Mouse (Mus musculus) c-Kit-negative CD71-positive TER-119-positive erythroid progenitor cells, embryonic 14.5 days (primary cell): ENCODE data around the gene Rnf144b.

Source experiments
- DNase-seq: peaks from one replicate; pipeline ENCODE4 v3.0.0-alpha.2; 2013; ENCODE audit warnings: low read depth, low spot score

The Rnf144b gene

GRCm38 (mm10) chr13:47124449-47124848 is 2.0 kb downstream of the Rnf144b start:
- no peak for DNase-seq

DNA sequence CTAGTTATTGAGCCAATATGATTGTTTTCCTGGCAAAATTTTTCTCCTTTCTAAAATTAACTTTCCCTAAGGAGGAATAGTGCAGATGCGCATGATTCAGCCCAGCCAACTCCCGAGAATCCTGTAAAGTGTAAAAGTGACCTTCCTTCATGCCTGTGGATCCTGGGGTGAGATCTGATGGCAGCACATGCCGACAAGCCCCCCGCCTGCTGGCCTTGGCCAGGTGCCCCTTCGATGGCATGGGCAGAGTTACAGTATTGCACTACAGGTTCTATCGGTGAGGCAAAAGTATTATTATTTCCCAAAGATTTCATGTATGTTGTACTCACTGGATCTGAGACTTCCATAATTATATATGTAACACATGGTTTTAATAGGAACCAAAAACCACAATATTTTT is 2.5 kb downstream of the Rnf144b start:
- no peak for DNase-seq

DNA sequence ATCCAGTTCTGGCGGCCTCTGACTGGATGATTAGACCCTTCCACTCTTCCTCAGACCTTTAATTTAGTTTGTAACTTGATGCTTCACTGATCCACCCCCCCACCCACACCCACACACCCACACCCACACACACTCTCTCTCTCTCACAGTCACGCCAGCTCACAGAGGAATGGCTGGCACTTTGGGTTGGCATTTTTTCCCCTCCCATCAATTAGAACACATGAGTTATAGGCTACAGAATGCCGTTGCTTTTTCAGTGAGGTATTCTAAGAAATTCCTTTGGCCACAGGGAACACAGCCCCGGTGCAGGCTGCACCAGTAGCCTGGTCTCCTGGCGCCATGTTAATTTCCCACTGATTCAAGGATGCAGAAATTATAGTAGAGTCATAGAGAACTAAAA is 3.1 kb downstream of the Rnf144b start:
- no peak for DNase-seq

GRCm38 (mm10) chr13:47129090-47129489 is 6.6 kb downstream of the Rnf144b start:
- DNase-seq, result no peak

DNA sequence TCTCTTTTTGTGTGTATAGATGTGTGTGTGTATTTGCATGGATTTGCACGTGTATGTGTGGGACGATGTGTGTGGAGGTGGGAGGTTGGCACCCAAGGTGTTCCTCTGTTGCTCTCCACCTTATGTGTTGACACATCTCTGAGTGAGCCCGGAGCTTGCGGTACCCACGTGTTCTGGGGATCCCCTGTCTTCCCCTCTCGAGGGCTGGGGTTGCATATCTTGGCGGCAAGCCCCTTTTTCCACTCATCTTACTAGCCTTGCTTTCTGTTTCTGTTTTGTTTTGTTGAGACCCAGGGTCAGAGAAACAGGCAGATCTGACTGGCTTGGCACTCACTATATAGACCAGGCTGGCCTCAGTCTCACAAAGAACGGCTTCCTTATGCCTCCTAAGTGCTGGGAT is 10.6 kb downstream of the Rnf144b start:
- DNase-seq, result no peak

DNA sequence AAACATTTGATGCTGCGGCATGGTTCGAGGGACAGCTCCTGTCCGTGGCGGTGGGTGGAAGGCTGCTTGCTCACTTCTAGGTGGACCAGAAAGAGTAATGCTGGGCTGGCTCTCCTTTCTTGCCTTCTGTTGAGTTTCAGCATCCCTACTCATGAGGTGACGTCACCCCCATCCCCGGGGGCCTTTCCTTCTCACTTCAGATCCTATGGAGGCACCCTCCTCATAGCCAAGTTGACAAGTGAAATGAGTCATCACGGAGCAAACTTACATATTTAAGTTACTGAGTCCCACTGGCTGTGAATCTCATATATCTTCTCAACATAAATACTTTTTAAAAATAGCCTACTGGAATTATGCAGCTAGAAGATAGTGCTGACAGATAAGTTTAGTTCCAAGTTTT is 12.4 kb downstream of the Rnf144b start:
- no peak for DNase-seq

DNA sequence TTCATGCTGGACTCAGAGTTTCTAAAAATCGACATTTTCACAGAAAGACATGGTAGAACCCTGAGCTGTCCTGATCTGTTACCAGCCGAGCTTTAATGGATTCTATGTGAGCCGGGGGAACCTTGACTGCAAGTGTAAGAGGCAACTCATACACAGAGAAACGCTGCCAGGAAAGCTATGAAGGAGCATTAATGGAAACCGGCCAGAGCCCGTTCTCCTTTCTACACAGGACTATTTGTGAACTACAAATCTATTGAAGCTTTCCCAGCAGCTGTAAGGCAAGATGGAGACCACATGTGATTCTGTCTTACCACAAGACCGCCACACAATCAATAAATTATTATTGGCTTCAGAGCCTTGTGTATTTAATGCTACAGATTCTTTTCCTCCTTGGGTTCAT is 13.3 kb downstream of the Rnf144b start:
- no peak for DNase-seq

- DNase-seq, result no peak
Measured at GRCm38 (mm10) chr13:47142764-47143163, 20.3 kb downstream of the Rnf144b start.

GRCm38 (mm10) chr13:47145939-47146338 is 23.5 kb downstream of the Rnf144b start:
- DNase-seq, result no peak

DNA sequence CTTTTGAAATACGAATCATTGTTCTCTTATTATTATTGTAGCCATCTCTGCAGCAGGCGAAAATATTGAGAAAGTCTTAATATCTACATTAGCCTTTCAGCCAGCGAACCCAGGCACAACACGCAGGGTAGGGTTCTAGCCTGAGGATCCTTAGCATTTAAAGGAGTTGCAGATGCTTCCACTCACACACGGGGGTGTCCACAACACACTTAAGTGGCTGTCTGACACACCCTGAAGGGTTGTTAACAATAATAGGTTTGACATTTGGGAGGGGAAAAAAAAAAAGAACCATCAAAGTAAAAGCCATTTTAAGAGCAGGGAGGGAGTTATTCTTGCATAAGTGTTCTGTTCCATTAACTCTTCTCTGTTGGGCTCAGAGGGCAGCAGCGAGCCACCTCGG is 23.9 kb downstream of the Rnf144b start:
- no peak for DNase-seq

GRCm38 (mm10) chr13:47148573-47148972 is 26.1 kb downstream of the Rnf144b start:
- DNase-seq, result no peak

- no peak for DNase-seq
Measured at GRCm38 (mm10) chr13:47149993-47150392, 27.5 kb downstream of the Rnf144b start.

- DNase-seq, result no peak
Measured at GRCm38 (mm10) chr13:47151060-47151459, 28.6 kb downstream of the Rnf144b start.

- DNase-seq, result peak; percentile 40
Measured at GRCm38 (mm10) chr13:47152390-47152789, 29.9 kb downstream of the Rnf144b start.

GRCm38 (mm10) chr13:47153206-47153605 is 30.8 kb downstream of the Rnf144b start:
- no peak for DNase-seq

GRCm38 (mm10) chr13:47154866-47155265 is 32.4 kb downstream of the Rnf144b start:
- DNase-seq, result no peak

DNA sequence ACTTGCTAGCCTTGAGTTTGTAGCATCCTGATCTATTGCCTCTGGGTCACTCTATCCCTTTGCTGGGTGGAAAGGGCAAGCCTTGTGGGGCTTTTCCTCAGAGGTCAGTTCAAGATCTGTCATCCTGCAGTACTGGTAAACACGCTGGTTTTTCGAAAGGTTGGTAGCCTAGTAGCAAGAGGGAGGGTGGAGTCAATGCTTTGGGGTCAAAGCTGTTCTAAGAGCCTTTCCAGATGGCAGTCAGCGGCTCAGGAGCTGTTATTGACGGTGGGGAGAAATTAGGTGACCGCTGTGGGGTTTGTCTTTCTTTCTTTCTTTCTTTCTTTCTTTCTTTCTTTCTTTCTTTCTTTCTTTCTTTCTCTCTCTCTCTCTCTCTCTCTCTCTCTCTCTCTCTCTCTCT is 34.4 kb downstream of the Rnf144b start:
- no peak for DNase-seq

- DNase-seq, result no peak
Measured at GRCm38 (mm10) chr13:47162001-47162400, 39.5 kb downstream of the Rnf144b start.

DNA sequence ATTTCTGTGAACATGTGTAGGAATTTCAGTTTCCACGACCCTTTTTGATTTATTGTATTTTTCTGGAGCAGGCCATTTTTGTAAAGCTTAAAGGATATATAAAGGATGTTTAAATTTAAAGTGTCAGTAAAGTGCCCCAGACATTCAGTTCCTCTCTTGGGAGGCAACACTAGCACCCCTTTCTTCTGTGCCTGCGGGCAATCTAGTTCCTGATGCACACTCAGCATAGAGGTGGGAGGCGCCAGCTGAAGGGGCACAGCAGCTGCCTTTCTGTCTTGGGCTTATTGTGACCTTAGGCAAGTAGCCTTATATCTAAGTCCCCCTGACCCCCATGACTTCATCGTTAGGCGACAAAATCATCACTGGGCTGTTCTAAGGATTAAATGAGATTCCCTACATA is 42.3 kb downstream of the Rnf144b start:
- no peak for DNase-seq

DNA sequence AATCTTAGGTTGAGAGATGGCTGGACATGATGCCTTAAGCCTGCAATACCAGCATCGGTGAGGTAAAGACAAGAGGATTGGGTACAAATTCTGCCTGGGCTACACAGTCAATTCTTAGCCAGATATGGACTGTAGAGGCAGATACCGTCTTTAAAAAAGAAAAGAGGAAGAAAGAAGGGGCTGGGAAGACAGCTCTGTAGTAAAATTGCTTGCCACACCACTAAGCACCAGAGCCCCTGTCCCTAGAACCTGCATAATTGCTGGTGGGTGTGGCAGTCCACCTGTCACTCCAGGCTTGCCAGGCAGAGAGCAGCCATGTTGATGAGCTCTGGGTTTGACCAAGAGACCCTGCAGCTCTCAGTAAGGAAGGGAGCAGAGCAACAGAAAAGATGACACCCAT is 42.8 kb downstream of the Rnf144b start:
- DNase-seq, result no peak

DNA sequence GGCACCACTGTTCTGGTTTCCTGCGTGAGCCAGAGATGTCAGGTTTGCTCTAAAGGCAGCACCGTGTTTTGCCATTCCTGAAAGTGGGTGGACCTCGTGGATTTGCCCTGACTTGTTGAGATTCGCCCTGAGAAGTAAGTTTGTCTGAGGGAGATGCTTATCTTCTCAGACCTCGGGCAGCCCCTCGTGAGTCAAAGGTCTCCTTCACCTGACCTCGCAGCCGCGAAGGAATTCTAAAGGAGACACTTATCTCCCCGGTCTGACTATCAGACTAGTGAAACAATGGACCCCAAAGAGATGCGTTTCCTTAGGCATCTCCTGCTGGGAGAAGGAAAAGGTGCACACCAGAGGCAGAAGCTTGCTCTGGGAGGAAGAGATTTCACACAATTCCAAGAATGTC is 46.0 kb downstream of the Rnf144b start:
- DNase-seq, result no peak

- DNase-seq, result no peak
Measured at GRCm38 (mm10) chr13:47170026-47170425, 47.6 kb downstream of the Rnf144b start.

- DNase-seq, result no peak
Measured at GRCm38 (mm10) chr13:47170811-47171555, 48.5 kb downstream of the Rnf144b start.

DNA sequence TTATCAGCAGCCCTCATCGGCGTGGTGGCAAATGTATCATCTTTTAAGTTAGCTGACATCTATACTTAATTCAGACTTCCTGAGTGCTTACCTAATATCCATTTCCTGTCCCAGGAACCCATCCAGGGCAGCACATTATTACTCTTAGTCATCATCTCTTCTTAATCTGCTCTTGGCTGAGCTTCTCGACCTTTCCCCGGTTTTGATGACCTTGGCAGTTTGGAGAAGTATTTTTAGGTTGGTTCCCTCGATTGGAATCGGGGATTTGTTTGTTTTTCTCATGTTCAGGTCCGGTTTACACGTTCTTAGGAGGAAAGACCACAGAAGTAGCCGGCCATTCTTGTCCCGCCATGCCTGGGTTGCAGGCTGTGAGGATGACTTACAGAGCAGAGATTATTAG is 50.4 kb downstream of the Rnf144b start:
- no peak for DNase-seq
